Mouse (Mus musculus) induced T-regulatory cell, adult 2 months (primary cell): ENCODE data around the gene Pou2af1.

Experiments used
- DNase-seq: peaks from one replicate; pipeline ENCODE4 v3.0.0-alpha.2; 2012; ENCODE audit warnings: low read depth

Gene Pou2af1

DNA sequence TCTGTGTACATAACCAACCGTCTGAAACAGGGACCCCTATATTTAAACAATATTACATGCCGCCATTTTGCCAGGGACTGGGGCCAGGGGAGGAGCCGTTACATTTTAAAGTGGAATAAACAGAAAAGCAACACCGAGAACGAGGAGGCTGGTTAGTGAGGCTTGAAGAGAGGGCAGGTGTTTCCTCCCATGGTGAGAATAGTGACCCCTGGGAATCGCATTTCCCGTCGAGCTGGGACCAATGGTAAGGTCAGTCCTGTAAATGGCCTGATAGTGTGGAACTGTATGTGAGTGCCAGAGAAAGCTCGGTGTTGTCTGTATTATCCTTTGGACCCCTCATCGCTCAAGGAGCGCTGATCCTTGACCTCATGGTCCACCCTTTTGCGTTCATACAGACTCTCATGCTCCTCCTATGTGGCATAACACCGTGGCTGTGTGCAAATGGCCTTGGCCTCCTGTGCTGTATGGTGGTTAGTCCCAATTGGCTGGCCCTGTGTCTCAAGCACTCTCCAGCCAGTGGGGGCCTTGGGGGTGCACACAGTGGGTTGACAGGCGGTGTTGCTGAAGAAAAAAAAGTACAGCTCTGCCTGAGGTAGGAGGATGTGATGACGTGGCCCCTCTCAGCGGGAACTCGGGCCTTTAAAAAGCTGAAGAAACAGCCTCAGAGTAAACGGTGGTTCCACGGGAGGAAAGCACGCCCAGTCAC lies at the start of gene Pou2af1:
TSS of gene Pou2af1 (plus strand) at position 686 of the 706 bp plus-strand sequence.
- no peak for DNase-seq

DNA sequence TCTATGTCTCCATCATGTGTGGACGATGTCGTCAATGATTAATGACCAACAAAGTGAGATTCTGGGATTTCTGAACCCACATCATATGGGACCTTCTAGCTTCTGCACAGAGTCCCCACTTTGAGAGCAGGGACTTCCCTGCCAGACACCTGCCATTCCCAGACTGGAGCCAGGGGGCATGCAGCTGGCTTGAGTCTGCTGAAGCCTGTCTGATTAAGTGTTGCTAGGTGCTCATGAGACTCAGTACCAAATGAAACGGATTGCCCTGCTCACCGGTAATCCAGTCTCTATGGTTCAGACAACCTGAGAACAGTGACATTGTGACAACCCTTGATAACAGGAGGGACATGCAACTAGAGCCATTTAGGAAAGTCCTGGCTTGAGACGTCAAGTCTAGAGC lies 49.5 kb upstream of the Pou2af1 start:
- no peak for DNase-seq

DNA sequence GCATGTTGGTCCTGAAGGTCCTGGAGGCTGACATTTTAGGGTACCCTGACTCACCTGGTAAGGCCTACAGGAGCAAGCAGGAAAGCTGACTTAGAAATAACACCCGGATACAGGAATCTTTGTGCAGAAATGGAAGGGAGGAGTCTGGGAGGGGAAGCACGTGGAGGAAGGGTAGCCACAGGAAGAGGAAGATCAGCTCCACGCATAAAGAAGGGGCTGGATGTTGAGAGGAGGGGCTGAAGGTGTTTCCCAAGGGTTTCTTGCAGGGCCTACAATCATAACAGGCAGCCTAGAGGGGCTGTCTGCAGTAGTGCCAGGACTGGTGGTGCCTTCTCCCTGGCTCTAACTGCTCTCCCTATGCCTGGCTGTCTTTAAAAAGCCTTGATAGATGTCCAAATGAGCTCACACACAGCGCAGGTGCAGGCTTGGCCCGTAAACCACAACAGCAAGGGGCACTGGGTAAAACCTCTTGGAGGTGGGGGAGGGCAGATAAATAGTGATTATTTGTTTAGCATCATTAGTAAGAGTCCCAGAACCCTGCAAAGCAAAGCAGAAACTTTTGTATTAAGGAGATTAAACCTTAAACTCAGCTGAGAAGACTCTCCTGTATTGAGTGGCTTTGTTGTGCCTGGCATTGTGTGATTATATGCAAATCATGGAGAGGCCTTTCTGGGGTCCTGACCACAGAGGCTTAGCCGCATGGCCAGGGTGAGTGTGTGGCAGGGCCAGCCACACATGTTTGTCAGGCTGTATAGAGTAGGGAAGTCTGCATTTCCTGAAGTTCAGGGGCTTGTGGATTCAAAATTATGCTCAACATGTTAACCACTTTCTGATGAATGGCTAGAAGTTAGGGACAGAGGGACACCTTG lies 48.0 kb upstream of the Pou2af1 start, which contains the start of gene Gm32742:
TSS of gene Gm32742 (minus strand) at position 206 of the 869 bp plus-strand sequence.
- DNase-seq: no peak

DNA sequence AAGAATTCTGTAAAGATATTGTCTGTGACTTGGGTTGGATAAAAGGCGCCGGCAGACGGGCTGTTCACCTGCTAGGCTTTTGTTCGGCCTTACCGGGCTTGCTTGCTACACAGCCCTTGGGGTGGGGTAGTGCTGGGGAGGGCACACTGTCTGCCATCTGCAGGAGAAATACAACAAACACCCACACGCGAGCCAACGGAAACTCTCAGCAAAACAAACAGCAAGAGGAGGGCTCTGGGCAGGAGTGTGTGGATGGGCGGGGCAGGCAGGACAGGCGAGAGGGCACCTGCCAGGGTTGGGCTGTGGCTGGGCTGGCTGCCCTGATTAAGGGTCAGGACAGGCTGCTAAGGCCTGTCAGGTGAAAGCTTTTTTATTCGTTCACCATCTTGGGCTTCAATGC lies 45.6 kb upstream of the Pou2af1 start:
- peak; percentile 16 for DNase-seq

DNA sequence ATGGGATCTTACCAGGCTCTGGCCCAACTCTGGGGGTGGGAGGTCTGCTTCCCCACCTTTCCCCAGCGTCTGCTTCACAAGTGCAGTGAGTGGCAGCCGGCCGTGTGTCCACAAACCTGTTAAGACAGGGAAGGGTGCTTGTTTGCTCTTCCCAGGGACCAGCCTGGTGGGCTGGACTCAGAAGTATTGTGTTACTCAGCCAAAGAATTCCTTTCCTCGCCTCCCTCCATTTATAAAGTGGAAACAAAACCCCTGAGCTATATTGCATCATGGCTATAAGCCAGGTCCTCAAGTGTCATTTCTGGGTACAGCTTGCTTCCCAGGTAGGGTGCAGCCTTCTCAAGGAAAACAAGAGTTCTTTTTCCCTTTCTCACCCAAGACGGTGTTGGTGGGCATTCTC lies 44.8 kb upstream of the Pou2af1 start:
- DNase-seq: no peak

DNA sequence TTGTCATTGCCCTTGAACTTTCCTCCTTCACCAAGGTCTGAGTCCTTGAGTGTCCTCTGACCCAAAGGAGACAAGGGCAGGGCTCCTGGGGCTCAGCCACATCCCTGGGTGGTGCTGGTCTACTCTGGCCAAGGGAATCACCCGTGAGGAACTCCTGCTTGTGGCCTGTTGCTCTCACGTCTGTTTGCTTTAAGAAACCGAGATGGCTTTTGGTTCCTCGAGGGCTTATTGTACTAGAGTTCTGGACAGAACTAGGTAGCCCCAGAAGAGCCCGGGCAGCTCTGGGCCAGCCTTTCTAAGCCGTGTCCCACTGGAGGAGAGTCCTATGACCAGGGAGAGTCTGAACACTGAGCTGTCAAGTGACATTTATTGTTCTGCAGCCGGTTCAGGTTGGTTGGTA lies 44.4 kb upstream of the Pou2af1 start:
- no peak for DNase-seq

DNA sequence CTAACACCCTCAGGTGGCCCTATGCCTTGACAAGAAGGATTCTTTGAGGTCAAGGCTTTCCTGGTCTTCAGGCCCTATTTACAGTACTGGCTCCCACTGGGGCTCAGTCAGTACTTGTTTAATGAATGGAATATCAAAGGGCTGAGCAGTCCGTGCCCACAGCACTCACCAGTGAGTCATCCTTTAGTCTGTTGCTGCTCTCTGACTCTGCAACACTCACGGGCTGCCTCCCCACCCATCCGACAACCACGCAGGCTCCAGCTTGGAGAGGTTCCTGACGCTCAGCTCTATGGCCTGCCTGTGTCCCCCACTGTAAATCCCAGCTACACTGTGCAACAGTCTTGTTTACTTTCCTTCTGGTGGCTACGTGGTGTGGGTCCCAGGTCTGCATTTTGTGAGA lies 43.2 kb upstream of the Pou2af1 start:
- DNase-seq: no peak

DNA sequence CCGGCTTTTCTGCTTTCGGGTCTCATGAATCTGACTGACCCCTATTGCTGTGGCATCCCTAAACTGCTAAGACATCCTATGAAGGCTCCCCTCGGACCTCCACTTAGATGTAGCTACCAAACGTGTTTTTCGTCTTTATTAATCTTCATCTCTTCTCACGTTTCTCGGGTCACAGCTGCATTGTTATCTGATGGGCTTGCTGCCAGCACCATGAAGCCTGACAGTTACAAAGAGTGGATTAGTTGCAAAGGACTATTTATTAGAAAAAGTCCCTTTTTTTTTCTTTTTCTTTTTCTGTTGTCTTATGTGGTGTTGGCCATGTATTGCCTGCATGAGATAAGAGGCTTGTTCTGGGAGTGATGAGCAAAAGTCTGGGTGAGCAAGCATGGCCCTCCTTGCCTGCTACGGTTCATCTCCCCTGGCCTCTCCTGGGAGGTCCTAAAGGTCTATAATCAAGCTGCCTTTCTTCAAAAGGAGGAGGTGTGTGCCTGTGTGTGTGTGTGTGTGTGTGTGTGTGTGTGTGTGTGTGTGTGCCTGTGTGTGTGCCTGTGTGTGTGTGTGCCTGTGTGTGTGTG lies 38.5 kb upstream of the Pou2af1 start:
- no peak for DNase-seq

DNA sequence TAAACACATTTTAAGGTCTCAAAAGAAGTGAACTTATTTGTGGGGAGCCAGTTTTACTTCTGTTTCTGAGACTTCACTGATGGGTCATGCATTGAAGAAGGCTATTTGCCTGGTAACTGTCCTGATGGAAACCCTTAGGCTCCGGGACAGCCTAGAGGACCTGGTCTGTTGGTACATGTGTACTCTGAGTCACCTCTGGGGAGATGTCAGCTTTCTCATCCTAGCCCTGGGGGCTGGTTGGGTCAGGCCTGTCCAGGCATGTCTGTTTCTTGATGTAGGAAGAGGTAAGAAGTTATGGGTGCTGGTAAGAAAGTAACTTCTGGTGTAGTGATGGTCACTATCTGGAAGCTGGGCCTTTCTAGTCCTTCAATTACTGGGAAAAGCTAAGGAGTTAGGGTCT lies 37.8 kb upstream of the Pou2af1 start:
- no peak for DNase-seq

DNA sequence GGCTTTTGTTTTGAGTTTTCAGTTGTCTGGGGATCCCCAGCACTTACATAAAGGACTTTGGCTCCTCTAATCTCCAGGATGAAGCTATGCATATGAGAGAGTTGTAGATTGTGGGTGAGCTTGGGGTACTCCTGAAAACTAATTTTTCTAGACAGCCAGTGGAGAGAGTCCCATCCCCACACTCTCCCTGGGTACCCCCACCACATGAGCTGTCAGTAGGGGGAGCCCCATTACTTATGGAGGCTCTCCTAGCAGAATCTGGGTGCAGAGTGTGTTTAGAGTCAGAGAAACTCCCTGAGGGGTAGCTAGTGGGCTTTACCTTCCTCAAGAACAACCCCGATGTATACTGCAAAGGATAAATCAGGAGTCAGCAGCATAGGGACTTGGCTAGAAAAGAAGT lies 35.2 kb upstream of the Pou2af1 start:
- no peak for DNase-seq

DNA sequence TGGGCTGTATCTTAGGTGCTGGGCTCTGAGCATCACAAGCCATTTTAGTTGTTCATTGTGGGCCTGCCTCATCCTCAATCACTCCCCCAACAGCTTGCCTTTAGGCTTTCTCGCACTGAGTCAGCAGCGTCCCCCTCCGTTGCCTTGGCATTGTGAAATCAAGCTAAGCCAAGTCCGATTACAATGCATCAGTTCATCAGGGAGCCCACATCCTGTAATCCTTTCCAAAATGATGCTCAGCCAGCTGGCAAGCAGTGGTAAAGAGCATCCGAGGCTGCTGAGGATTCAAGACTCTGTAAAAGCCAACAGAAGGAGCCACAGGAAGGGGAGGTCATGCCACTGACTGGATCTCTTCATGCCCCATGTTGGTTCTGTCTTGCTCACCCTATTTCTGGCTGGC lies 32.9 kb upstream of the Pou2af1 start:
- no peak for DNase-seq

DNA sequence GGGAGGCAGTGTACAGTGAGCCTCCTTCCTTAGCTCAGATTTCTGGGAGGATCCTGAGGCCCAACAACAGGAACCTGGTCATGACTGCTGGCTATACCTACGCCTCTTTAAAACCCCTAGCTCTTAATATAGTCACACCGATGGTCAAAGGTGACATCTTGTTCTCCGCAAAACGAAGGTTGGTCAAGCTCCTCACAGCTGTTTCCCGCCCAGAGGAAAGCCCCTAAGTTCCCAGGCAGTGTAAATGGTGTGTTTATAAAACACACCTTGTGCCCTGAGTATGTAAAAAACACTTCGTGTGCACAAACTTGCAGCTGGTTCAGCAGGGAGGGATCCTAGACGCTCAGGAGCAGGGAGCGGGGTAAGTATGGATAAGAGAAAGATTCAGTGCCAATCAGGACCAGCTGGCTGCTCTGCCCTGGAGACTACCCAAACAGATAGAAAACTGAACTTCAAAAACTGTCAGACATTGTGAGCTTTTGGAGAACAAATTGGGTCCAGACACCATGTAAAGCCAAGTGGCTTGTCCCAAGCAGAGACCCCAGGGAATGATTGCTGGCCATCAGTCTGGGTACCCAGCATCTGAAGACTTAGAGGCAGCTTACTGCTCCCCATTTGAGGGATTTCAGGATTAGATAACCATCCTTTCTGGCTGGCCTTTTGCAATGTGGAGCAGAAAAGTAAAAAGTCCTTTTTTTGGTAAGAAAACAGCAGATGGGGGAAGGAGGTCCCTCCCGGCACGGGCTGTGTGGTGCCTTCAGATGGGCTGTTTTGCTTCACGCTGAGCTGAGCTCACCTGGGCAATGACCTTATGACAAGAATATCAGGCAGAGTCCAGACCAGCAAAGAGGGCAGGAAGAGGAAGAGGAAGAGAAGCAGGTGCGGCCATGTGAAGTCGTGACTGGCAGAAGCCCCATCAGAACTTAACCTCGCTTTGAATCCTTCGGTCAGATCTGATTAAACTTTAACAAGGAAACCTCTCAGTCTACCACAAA lies 30.5 kb upstream of the Pou2af1 start:
- DNase-seq: no peak

DNA sequence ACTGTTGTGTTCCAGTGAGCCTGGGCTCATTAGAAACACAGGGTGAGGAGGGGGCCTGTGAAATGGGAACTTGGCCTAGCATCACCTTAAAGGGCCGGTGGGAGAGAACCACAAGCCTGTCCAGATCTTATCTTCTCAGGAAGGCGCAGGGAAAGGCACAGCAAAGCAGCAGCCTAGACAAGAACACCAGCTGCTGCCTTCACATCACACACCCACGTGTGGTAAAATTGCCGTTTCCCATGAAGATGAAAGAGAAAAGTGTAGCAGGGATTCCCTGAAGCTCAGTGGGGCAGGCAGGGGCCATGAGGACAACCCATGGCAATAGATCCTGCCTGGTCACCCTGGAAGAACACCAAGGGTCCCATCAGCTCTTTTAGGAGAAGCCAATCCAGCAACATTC lies 28.1 kb upstream of the Pou2af1 start:
- peak; percentile 17 for DNase-seq

DNA sequence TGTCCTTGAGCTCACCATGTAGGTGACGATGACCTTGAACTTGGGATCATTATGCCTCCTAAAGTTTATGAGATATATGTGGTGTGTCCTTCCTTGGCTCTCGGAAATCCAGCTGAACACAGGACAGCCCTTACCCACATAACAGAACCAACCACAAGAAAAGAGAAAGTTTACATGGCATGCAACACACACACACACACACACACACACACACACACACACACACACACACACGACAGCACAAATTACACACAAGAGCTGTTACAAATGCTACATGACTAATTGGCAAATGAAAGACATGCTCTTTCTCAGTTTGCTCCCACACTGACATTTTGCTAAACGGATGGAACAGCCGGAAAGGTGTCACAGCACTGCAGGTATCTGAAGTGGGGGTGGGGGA lies 27.6 kb upstream of the Pou2af1 start:
- DNase-seq: peak; percentile 8

DNA sequence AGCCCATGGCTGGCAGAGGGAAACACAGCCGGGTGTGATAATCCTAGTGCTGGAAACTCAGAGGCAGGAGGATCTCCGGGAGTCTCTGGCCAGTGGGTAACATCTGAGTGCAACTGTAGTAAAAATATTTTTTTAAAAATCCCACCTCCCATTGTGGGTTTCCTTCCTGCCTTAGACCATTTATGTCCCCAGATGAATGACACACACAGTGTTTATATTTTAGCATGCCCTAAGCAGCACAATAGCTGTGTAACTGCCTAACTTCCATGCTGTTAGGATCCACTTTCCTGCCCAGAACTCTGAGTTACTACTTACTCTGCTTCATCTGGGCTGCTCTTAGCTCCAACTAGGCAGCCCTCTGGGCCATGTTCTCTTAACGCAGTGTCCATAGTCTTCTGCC lies 22.9 kb upstream of the Pou2af1 start:
- DNase-seq: no peak

DNA sequence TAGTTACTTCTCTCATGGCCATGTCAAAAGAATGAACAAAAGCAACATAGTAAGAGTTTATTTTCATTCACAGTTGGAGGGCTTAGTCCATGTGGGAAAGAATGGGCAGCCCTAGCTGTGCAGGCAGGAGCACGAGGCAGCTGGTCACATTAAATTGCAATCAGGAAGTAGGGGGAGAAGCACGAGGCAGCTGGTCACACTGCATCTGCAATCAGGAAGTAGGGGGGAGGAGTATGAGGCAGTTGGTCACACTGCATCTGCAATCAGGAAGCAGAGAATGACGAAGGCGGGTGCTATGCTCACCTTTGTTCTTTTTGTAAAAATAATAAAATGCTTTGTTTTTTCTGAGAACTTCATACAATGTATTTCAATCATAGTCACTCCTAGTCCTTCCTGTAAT lies 18.7 kb upstream of the Pou2af1 start:
- no peak for DNase-seq

DNA sequence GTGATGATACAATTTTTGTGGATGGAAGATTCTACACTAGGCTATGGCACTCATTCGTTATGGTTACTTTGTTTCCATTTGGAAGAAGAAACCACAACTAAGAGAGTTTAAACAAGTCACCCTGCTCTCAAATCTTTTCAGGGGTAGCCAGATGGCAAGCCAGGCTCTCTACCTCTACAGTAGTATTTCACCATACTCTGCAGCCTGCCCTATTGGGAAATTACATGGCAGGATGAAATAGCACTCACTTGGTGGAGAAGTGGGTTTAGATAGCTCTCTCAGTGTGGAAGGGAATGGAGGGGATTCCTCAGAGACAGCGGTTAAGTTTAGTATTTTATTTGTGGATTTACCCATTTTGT lies 4.6 kb upstream of the Pou2af1 start:
- DNase-seq: no peak

DNA sequence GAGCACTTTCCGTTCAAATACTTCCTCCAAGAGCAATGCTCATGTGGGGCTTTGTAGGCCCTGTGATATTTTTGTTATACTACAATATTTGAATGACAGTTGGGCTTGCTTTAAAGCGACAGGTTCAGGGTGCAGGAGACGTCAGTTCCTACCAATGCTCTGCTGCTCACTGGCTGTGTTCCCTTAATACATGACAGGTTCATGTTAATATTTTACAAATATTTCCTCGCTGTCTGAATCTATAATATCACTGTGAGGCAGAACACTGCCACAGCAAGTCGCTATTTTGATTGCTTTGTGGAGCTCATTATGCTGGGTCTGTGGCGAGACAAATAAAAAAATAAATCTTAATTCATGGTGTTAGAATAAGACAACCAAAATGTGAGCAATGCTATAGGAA lies 2.3 kb upstream of the Pou2af1 start:
- no peak for DNase-seq

DNA sequence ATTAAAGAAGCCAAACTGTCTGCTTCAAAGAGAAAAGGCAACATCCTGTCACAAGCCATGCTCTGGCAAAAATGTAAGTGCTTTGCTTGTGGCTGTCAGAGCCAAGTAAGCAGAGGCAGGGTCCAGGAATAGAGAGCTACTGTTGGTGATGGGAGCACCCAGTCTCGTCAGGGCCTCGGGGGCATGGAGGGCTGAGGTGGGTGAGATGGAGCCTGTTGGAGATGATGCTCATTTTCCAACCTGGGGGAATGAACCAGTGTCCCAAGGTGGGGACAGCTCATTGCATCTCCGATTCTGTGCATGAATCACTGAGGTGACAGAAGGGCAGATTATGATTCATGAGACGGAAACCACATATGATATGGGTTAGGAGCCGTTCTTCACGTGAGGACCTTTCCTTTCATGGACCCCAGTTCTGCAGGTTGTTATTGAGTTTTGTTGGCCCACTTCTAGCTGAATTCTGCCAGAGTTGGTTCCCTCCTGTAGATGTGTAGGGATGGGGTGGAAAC lies 275 bp downstream of the Pou2af1 start:
- peak; percentile 70 for DNase-seq

DNA sequence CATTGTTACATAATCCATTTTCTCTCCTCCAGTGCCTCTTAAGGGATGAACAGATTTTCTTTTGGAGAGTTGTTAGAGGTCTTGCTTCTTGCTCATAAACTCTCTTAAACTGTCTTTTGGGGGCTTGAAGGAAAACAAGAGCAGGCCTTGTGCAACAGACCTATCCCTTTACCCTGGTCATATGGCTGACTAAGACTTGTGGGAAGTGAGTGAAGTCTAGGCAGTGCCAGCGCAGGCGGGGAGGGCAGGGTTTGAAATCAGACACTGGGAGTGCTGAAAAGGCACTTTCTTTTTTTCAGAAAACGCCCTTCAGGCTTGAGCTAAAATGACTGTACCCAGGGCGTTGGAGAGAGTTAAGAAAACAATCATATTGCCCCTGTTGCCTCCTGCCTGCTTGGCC lies 1.8 kb downstream of the Pou2af1 start:
- peak; percentile 20 for DNase-seq

DNA sequence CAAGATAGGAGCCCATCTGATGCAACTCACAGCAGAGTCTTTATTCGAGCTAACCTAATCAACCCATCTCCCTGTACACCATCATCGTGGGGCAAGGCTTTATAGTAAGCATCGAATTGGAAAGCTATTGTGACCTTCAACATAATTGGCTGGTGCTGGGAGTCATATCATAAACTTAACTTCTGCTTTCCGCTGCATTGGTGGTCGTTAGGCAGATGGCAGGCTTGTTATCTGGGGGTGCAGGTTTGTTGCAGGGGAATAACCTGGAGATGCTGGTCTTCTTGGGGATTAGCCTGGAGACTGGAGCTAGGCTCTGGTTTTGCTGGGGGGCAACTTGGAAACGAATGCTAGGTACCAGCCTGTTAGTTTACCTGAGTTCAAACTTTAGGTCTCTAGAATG lies 2.4 kb downstream of the Pou2af1 start:
- DNase-seq: no peak
